Mouse (Mus musculus) erythroblast, adult 5-6 weeks (primary cell): ENCODE results near the gene Ubxn11. TPM values are rescaled to one million over a fixed set of nuclear protein-coding genes. Genes with fewer than 3 reads are reported as not detected.

Experiments used
- ATAC-seq: replicated peaks from 2 replicates; pipeline ENCODE4 v1.8.0; 2016; ENCODE audit warnings: moderate number of reproducible peaks, mild to moderate bottlenecking, moderate TSS enrichment, inconsistent platforms; ENCODE audit not compliant: poor library complexity, low FRiP score, severe bottlenecking
- total RNA-seq, 2 experiments: library from RNA; stranded (forward) in 1 of 2; stranded (reverse) in 1 of 2; fragments of 150-400 nt in 1 of 2; fragments of 200-764, 138-1000 nt in 1 of 2; gene quantifications; 2 replicates each; pipeline versions ENCODE4 v1.2.3 to v1.2.4; 2015 to 2017; ENCODE audit warnings: low replicate concordance in 2 of 2

The Ubxn11 gene
- total RNA-seq, 2 experiments from 2014 or later: not detected

DNA sequence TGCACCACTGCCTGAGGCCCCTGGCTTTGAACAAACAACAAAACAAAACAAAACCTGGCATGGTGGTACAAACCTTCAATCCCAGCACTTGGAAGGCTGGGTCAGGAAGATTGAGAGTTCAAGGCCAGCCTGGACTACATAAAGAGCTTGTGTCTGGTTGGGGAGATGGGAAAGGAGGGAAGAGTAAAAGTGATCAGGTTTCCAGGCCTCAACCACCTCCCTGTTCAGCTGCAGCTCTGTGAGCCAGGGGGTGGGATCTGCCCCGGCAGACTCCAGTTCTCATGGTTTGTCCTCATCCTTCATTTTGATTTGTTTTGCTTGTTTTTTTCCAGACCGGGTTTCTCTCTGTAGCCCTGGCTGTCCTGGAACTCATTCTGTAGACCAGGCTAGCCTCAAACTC lies 14.1 kb downstream of the Ubxn11 start:
- no peak for ATAC-seq

DNA sequence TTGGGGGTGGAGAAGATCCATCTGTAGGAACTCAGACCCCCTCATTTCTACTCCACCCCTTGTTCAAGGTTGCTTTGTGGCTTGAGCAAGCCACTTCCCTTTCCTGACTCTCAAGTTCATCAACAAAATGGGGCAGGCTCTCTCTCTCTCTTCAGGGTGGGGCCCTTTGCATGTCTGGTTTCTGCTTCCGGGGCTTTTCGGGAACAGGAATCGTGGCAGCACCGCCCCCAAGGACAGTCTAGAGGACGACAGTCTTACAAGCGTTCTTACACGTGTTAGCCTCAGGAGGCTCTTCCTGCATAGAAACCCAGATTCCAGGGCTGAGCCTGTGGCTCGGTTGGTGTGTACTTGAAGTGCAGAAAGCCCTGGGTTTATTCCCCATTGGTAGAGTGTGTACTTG lies 14.6 kb downstream of the Ubxn11 start:
- ATAC-seq: no peak

DNA sequence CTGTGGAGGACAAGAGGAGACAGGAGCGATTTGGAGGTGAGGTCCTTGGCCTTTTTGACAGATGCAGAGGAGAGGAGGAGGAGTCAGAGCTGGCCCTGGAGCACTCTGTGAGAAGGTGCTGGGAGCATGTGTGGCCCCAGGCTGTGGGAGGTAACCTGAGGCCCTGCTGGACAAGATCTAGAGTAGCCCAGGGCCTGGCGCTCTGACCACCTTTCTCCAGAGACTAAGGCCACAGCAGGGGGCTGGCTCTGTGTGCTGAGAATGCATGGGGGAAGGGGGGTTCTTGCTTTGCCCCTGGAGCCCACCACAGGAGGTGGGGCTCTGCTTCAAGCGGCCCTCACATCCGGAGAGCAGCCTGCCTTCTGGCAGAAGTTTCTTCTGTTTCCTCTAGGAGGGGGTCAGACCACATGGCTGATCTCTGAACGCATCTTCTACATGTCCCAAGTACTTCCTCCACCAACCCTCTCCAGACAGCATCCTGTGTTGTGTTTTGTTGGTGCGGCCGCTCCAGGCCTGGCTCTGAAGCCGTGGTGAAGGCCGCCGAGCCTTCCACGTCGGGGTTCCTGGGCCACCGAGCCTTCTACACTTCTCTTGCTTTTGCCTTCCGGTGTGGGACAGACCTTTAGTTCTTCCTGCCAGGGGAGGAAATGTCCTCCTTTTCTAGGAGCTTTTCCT lies 15.9 kb downstream of the Ubxn11 start:
- no peak for ATAC-seq

DNA sequence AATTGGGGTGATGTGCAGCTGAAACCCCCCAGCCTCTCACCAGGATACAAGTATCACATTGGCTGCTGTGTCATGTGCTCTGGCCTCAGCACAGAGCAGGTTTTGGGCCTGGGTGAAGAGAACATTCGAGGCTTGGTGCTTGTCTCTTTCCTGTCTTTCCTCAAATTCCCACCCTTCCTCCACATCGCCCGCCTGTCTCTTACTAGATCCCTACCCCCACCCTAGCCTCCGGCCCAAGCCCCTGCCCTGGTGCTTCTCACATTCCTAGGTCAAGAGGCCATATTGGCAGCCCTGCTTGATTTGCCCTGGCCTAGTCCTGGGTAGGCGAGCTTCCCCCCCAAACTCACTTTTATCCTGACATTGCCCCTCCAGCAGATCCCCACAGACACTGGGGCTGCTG lies 16.7 kb downstream of the Ubxn11 start:
- ATAC-seq: no peak

DNA sequence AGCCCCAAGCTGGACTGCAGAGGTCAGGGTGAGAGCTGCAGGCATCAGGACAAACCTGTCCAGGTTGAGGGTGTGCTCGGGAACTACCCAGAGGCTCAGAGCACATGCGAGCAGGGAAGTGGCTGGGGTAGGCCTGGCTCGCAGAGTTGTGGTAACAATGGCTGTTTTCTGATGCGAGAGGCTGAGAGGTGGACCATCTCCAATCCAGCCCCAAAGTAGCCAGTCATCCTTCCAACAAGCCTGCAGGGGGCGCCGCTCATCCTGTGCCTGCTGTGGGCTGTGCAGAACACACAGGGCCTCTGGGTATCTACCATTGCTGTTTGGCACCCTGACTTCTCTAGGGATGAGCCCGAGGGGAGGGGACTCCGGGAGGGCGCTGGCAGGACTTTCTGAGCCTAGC lies 17.3 kb downstream of the Ubxn11 start:
- ATAC-seq: 0 out of 2 replicates have a peak, but pooled peaks have one; percentile 33

DNA sequence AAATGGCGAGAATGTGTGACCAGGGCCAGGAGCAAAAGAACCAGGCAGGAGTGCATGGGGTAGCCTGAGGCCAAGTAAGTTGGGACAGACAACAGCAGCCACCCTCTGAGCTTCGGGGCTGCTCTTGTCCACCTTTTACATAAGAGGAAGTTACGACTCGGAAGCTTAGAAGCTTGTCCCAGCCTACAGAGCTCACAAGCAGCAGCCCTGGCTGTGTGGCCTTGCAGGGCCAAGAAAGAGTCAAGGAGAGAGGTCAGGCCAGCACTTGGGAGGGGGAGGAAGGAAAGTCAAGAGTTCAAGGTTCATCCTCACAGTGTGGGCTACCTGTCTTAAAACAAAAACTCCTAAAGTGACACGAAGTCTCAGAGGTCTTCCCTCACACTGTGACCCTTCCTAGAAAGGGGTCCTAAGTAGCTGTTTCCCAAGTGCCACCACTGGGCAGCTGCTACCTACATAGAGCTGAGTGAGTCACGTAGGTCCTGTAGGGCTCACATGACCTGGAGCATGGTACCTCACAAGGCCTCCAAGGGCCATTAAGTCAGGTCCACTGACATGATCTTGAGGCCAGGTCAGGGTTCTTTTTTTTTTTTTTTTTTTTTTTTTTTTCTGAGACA lies 17.9 kb downstream of the Ubxn11 start:
- no peak for ATAC-seq

DNA sequence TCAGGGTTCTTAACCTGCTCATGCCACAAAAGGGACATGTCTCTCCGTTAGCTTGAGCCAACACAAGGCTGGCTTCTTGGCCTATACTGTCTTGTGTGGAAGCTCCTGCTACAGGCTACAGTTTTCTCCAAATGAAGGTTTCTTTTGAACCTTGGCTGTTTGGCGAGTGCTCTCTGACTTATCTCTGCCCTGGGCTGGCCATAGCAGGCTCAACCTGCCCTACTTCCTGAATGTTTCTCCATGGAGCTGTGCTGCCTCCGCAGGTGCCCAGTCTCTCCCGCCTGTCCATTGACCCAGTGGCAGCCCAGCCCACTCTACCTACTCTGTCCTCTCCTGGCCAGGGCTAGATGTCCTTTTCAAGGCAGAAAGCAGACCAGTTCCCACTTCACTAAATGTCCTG lies 18.5 kb downstream of the Ubxn11 start:
- ATAC-seq: no peak

DNA sequence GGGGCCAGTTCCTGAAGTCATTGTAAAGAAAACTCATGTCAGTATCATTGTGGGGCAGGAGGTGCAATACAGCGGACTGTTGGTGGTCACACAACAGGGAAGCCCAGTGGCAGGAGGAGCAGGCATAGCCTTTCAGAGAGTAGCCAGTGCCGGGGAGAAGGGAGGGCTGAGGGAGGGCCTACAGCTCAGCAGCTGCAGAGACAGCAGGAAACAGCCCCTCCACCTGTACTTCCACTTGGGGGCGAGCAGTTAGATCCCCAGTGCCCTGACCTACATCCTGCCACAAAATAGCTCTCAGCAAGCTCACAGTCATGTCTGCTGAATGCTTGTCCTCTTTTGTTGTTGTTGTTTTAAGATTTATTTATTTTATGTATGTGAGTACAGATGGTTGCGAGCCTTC lies 19.2 kb downstream of the Ubxn11 start:
- no peak for ATAC-seq

DNA sequence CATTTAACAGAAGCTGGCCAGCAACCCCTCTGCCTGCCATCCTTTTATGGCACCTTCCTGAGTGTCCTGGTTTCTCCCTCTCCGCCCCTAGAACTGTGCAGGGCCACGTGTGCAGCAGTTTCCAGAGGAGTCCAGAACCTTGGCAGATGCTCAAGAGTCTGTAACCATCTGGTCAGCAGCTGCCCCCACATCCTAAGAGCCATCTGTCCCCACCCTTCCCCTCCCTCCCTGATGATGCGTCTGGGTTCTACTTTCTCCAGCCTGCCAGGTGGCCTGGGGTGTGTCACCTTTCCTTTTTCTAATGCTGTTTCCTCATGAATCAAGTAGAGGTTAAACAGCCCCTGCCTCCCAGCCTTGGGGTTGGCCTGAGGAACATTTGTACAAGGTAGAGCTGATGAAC lies 19.9 kb downstream of the Ubxn11 start:
- ATAC-seq: no peak

DNA sequence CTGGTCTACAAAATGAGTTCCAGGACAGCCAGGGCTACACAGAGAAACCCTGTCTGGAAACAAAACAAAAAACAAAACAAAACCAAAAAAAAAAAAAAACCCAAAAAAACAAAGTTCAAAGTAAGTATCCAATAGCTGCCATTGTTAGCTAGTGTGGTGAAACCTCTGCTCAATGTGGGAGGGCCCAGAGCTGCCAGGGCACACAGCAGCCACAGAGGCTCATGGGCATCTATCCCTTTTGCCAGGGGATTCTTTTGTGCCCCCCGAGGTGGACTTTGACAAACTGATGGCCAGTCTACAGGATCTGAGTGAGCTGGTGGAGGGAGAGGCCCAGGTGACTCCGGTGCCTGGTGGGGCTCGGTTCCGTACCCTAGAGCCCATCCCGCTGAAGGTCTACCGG lies 20.8 kb downstream of the Ubxn11 start:
- no peak for ATAC-seq

DNA sequence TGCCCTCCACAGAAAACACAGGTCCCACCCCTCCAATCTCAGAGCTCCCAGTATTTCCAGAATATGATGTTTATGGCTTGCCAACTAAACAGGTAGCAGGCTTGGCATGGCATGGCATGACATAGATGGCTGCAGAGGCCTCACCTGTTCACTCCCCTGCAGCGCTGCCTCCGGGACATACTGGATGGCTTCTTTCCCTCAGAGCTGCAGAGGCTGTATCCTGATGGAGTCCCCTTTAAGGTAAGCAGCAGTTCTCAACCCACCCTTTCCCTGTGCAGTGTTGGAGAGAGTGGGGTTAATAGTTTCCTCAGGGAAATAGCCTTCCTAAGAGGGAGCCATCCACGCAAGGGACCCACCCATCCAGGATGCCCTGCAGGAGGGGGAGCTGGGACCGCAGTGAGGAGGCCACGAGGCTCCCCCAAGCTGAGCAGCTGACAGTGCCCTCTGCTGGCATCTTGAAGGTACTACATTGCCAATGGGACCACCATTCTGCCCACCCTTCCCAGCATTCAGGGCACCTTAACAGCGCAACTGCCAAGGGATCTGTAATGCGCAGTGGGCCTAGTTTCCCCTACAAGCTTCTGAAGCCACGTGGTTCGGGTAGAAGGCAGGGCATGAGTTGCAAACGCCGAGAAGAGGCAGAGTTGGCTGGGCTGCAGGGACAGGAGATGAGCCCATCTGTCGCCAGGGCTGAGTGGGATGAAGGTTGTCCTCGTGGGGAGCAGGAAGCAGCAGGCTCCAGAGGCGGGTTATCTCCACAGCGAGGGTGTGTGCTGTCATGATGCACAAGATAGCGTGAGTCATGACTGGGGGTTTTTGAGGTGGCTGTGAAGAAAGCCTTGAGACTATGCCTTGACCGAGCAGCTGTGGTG lies 21.5 kb downstream of the Ubxn11 start:
- ATAC-seq: peak; percentile 53

DNA sequence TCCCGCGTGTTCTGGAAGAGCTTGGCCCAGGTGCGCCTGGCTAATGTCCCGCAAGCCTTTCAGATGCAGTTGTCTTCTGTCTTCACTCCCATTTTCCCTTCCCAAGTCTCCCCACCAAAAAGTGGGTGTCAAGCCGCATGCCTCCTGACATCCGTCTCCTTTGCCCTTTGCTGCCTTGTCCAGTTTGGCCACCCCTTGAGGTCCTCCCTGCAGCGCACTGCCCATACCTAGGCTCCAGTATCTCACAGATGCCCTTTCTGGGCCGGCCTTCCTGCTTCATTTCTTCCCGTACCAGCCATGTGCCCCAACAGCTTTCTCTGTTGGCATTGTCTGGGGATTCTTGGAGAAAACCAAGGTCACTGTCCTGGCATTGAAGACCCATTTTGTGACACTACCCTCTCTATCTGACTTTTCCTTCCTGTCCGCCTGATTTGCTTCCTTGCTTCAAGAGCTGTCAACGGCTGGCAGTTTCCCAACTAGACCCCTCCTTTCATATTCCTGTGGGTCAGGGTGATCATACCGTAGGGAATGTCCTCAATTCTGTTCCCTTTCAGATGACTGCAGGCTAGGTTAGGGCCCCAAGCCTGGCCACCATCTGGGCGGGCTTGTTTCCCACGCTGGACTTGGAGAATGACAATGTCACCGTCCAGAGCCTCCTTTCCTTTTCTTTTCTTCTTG lies 23.2 kb downstream of the Ubxn11 start:
- ATAC-seq: no peak

DNA sequence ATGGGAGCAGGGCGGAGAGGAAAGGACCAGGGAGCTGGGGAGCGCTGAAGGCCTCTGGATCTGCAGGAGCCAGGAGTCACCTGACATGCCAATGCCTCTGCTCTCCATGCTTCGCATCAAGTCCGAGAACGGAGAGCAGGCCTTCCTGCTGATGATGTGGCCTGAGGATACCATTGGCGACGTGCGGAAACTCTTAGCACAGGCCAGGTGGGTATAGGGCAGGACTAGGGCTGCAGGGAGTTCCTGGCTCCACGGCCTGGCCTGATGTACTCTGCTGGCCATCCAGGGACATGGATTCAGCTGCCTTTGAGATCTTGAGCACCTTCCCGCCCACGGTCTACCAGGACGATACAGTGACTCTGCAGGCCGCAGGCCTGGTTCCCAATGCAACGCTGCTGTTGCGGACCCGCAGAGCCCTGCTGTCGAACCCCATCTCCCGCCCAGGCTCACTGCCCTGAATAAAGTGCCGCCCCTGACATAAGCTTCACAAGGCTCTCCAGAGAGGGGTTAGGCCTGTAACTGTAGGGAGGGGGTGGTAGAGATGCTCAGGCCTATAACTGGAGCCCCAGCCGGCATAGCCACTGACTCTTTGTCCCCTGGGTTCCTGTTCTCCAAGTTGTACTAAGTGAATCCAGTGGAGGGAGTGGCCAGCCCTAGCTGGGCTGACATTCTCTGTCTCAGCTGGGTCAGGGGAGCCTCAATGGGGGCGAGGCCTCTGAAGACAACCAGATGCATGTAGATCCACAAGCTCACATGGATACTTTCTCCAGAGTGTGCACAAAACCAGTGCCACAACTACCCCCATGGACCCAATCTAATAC lies 24.1 kb downstream of the Ubxn11 start:
- no peak for ATAC-seq

DNA sequence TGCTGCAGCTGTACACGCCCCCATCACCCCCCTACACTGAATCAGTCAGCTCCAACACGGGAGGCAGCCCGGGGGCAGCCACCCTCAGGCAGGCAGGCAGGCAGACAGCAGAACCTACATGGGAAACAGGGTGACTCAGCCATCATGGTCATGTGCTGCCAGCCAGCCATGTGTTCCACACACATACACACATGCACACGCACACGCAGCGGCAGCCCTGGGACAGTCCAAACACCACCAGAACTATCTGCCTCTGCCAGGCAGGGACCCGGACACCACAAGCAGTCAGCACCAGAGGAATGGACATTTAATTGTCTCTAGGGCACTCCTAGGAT lies 24.7 kb downstream of the Ubxn11 start:
- no peak for ATAC-seq

DNA sequence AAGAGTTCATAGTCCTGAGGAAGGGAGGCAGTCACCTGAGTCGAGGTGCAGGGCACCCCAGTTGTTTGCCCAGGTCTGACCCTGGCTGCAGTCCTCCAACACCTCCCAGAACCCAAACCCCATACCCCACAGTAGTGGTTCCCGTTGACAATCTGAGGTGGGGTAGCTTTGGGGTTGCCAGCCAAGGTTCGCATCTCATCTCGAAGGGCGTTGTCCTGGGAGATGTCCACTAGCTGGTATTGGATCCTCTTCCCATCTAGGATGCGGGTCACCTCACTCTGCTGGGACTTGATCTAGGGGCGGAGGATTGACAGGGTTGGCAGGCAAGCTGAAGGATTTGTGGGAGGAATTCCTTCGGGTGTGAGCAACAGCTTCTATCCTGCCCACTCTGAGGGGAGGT lies 25.4 kb downstream of the Ubxn11 start:
- ATAC-seq: no peak

DNA sequence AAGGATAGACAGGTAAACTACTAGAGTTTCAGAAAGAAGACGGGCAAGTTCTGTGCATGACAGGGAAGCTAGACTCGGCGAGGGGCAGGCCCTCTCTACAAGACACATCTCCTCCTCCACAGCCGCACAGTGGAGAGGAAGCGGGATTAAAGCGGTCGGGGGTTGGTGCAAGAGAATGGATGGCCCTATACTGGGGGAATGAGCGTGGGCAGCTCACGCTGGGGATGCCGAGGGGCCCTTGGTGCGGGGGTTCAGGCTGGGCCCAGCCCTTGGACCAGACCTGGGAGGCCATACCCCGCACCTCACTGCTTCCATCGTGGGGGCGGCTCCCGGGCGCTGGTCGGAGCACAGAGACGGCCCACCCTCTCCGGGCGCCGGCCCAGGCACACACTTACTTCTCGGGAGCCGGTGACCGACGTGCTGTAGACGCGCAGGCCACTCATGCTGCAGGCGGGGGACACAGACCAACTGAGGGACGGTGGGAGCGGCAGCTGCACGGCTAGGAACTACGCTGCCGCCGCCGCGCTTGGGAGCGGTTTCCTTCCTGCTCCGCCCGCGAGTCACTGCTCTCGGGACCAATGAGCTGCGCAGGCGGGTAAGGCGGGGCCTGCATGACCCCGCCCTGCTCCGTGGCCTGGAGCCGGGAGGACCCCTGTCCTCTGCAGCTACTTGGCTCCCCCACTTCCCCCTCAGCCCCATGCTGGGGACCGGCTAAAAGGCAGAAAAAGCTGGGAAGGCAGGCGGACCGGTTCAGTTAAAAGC lies 26.0 kb downstream of the Ubxn11 start, which contains the start of gene Sh3bgrl3:
Gene Sh3bgrl3 (minus strand): TSS at position 569 of the 762 bp plus-strand sequence.
- ATAC-seq: peak; percentile 78

DNA sequence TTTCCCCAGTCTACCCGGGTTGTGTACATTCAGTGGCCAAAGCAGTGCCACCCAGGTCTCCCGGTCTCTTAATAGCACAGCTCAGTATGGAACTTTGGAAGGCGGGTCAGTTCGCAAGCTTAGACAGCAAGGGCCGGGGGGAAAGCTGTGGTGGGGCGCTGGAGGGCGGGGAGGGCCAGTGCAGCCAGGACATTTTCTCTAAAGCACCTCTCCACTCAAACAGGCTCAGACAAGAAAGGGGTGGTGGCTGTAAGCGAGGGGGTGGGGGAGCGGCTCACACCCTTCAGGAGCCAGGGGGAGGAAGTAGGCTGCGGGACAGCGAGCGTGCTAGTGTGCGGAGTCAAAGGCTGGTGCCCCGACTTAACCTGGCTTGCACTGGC lies 26.6 kb downstream of the Ubxn11 start:
- peak; percentile 32 for ATAC-seq

DNA sequence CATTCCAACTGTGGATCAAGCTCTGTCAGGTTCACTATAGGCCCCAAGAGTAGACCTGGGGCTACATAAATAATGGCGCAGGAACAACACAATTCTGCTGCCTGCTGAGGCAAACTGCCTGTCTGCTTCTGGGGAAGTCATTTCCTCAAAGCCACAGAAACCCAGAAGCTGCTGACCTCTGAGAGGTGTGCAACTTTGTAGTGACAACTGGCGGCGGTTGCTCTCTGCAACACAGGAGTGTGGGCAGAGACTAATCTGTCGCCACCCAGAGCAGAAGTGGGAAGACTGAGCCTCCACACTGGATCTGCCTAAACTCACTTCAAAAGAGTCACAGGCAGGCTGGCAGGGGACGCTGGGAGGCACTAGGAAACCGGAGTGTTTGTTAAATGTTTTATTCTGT lies 27.1 kb downstream of the Ubxn11 start:
- ATAC-seq: no peak

DNA sequence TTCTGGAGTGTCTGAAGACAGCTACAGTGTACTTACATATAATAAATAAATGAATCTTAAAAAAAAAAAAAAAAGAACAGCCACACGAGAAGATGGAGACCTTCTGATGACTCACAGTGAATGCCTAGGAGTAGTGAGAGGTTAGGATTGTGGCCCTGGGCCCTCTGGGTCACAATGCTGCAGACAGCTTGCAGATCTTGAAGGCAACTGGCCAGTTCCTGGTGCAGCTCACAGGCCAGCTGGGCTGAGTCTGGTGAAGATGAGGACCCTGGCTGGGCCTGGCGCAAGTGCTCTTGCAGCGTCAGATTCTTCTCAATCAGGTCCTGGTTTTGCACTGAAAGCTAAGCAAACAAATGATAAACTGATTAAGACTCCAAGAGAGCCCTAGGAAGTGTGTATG lies 29.7 kb downstream of the Ubxn11 start:
- no peak for ATAC-seq
